Comparison of ENCODE assay signal across 8 mouse cellular contexts in the genomic region with DNA sequence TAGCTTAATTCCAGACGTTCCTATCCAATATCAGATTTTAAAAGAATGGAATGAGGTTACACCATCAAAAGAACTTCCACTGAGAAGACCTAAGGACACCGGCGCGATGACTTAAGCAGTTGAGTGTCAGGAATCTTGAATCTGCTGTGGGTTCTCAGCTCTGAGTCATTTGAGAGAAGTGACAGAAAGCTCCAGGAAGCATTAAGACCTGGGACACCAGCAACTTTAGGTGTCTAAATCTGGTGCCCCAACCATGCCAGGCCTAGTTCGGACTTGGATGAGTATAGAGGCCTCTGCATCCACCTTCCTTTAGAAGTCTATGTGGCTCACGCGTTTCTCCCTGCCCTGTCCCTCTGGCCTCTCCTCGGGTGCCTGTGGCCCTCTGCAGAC. TPM values are rescaled to one million over a fixed set of nuclear protein-coding genes. Genes with fewer than 3 reads are reported as not detected.
DNase-seq lines count a peak whose midpoint lies in the region; ATAC-seq lines count a peak whose summit lies in the region.

No protein-coding gene starts in this region.

- peaks cover 31% of the 10 kb centered on the region for H3K36me3 ChIP-seq in kidney, embryonic 14.5 days (ENCODE audit: control insufficient read depth, insufficient read depth, low read length)
- H3K36me3 ChIP-seq in hindbrain, embryonic 14.5 days (replicated peaks; ENCODE audit: control insufficient read depth, insufficient read depth) = peaks cover 33% of the 10 kb centered on the region
- H3K36me3 ChIP-seq in midbrain, embryonic 13.5 days = peaks cover 37% of the 10 kb centered on the region

- WGBS in kidney, embryonic 14.5 days = 20% methylated on average over 8 of the region's 8 CpGs
- WGBS in hindbrain, embryonic 14.5 days = 25% methylated on average over 8 of the region's 8 CpGs
- WGBS in midbrain, embryonic 13.5 days = 21% methylated on average over 8 of the region's 8 CpGs

- H3K27me3 ChIP-seq in kidney, embryonic 14.5 days (ENCODE audit: control insufficient read depth, insufficient read depth, low read length) = no peaks in the 10 kb centered on the region
- H3K27me3 ChIP-seq in hindbrain, embryonic 14.5 days (ENCODE audit: control insufficient read depth, insufficient read depth, low read length) = 0 out of 2 replicates have a peak, but pooled peaks cover 7% of the 10 kb centered on the region
- peaks cover 54% of the 10 kb centered on the region for H3K27me3 ChIP-seq in midbrain, embryonic 13.5 days

- peak overlapping the region; percentile 53 for H3K4me3 ChIP-seq in kidney, embryonic 14.5 days (ENCODE audit: low read length)
- peak overlapping the region; percentile 43 for H3K4me3 ChIP-seq in hindbrain, embryonic 14.5 days (replicated peaks; ENCODE audit: low read length)
- H3K4me3 ChIP-seq in midbrain, embryonic 13.5 days (replicated peaks) = peak overlapping the region; percentile 43

- no peak for DNase-seq in kidney, postnatal 25 days
- no peak for DNase-seq in hindbrain, embryonic 14.5 days (ENCODE audit: low spot score)
- no peak for DNase-seq in spleen, adult 18-20 months
- no peak for DNase-seq in c-Kit-positive CD71-positive TER-119-positive erythroid progenitor cells, embryonic 14.5 days (ENCODE audit: low spot score)

- no peaks in the 10 kb centered on the region for H3K9me3 ChIP-seq in kidney, embryonic 14.5 days (ENCODE audit: control insufficient read depth, low read length)
- H3K9me3 ChIP-seq in hindbrain, embryonic 14.5 days (ENCODE audit: control insufficient read depth, low read length) = no peaks in the 10 kb centered on the region
- no peaks in the 10 kb centered on the region for H3K9me3 ChIP-seq in midbrain, embryonic 13.5 days

- no peak for ATAC-seq in kidney, embryonic 14.5 days (ENCODE audit: low FRiP score, low TSS enrichment)
- peak; percentile 12 for ATAC-seq in activated CD4-positive, CD25-positive, alpha-beta regulatory T cell, adult 4 months
- ATAC-seq in hindbrain, embryonic 14.5 days (ENCODE audit: low FRiP score) = no peak
- no peak for ATAC-seq in midbrain, embryonic 13.5 days
- no peak for ATAC-seq in erythroid progenitor cell, adult 5-6 weeks (replicated peaks; ENCODE audit: low FRiP score, poor library complexity, severe bottlenecking)

- peaks cover 55% of the 10 kb centered on the region for H3K4me1 ChIP-seq in kidney, embryonic 14.5 days (ENCODE audit: control insufficient read depth, insufficient read depth, low read length)
- H3K4me1 ChIP-seq in hindbrain, embryonic 14.5 days (replicated peaks; ENCODE audit: control insufficient read depth, insufficient read depth, low read length) = peaks cover 31% of the 10 kb centered on the region
- peaks cover 48% of the 10 kb centered on the region for H3K4me1 ChIP-seq in midbrain, embryonic 13.5 days (replicated peaks)

- H3K9ac ChIP-seq in kidney, embryonic 14.5 days (ENCODE audit: low read depth, low read length) = peak overlapping the region; percentile 77
- peak overlapping the region; percentile 64 for H3K9ac ChIP-seq in hindbrain, embryonic 14.5 days
- peak overlapping the region; percentile 63 for H3K9ac ChIP-seq in midbrain, embryonic 13.5 days (replicated peaks)

- peak overlapping the region; percentile 83 for H3K4me2 ChIP-seq in kidney, embryonic 14.5 days (replicated peaks; ENCODE audit: low read depth, low read length)
- peak overlapping the region; percentile 75 for H3K4me2 ChIP-seq in hindbrain, embryonic 14.5 days (replicated peaks)
- peak overlapping the region; percentile 71 for H3K4me2 ChIP-seq in midbrain, embryonic 13.5 days (replicated peaks)

- peak overlapping the region; percentile 98 for H3K27ac ChIP-seq in kidney, embryonic 14.5 days (ENCODE audit: low read depth, low read length)
- no peak overlapping the region for H3K27ac ChIP-seq in hindbrain, embryonic 14.5 days
- no peak overlapping the region for H3K27ac ChIP-seq in midbrain, embryonic 13.5 days

RNA-seq across cellular contexts. Expression of gene Tns2, which starts 0.4 kb away (rescaled TPM):
- polyA plus RNA-seq in kidney, embryonic 14.5 days (2014; fragmentation: Nextera tagmentation; extraction: Ambion mirVana) = 39.1 and 46.6 TPM in 2 replicates
- polyA plus RNA-seq in activated CD4-positive, CD25-positive, alpha-beta regulatory T cell, adult 4 months (2017; shearing (Covaris generic)) = 1 to 10 TPM; 1.5 to 2.9 TPM
- 9.9 and 10.4 TPM in 2 replicates for polyA plus RNA-seq in hindbrain, embryonic 14.5 days (2014; fragmentation: Nextera tagmentation; extraction: Ambion mirVana)
- 6.1 and 6.9 TPM in 2 replicates for polyA plus RNA-seq in midbrain, embryonic 13.5 days (2015; fragmentation: Nextera tagmentation; extraction: Ambion mirVana)
- total RNA-seq in erythroid progenitor cell, adult 5-6 weeks (2015; ENCODE audit: low replicate concordance) = 0.36 TPM in 1 of 2 replicates, not detected in the other
- total RNA-seq in erythroid progenitor cell, adult 5-6 weeks (2017; ENCODE audit: low replicate concordance) = not detected in 2 replicates

RNA-seq across cellular contexts. Expression of gene Eif4b, which starts 26.2 kb away (rescaled TPM):
- 85.1 and 139 TPM in 2 replicates for polyA plus RNA-seq in kidney, embryonic 14.5 days (2014; fragmentation: Nextera tagmentation; extraction: Ambion mirVana)
- polyA plus RNA-seq in activated CD4-positive, CD25-positive, alpha-beta regulatory T cell, adult 4 months (2017; shearing (Covaris generic)) = 100 to 1,000 TPM in 1 of 2 experiments, 10 to 100 TPM in 1; 87.7 to 132 TPM
- polyA plus RNA-seq in hindbrain, embryonic 14.5 days (2014; fragmentation: Nextera tagmentation; extraction: Ambion mirVana) = 83.6 and 93.2 TPM in 2 replicates
- 89.9 and 91.2 TPM in 2 replicates for polyA plus RNA-seq in midbrain, embryonic 13.5 days (2015; fragmentation: Nextera tagmentation; extraction: Ambion mirVana)
- 34.2 and 49.9 TPM in 2 replicates for total RNA-seq in erythroid progenitor cell, adult 5-6 weeks (2015; ENCODE audit: low replicate concordance)
- total RNA-seq in erythroid progenitor cell, adult 5-6 weeks (2017; ENCODE audit: low replicate concordance) = 89.8 and 92.8 TPM in 2 replicates

RNA-seq across cellular contexts. Expression of gene Spryd3, which starts 36.3 kb away (rescaled TPM):
- polyA plus RNA-seq in kidney, embryonic 14.5 days (2014; fragmentation: Nextera tagmentation; extraction: Ambion mirVana) = 9.0 and 11.1 TPM in 2 replicates
- 10 to 100 TPM; 19.5 to 42.0 TPM for polyA plus RNA-seq in activated CD4-positive, CD25-positive, alpha-beta regulatory T cell, adult 4 months (2017; shearing (Covaris generic))
- polyA plus RNA-seq in hindbrain, embryonic 14.5 days (2014; fragmentation: Nextera tagmentation; extraction: Ambion mirVana) = 54.8 and 62.4 TPM in 2 replicates
- 38.0 and 38.5 TPM in 2 replicates for polyA plus RNA-seq in midbrain, embryonic 13.5 days (2015; fragmentation: Nextera tagmentation; extraction: Ambion mirVana)
- 2.5 and 5.4 TPM in 2 replicates for total RNA-seq in erythroid progenitor cell, adult 5-6 weeks (2015; ENCODE audit: low replicate concordance)
- 2.3 and 16.0 TPM in 2 replicates for total RNA-seq in erythroid progenitor cell, adult 5-6 weeks (2017; ENCODE audit: low replicate concordance)

RNA-seq across cellular contexts. Expression of gene Igfbp6, which starts 44.4 kb away (rescaled TPM):
- polyA plus RNA-seq in kidney, embryonic 14.5 days (2014; fragmentation: Nextera tagmentation; extraction: Ambion mirVana) = 24.0 and 27.1 TPM in 2 replicates
- under 1 TPM in 1 of 2 experiments, not detected in 1; 0.81 TPM for polyA plus RNA-seq in activated CD4-positive, CD25-positive, alpha-beta regulatory T cell, adult 4 months (2017; shearing (Covaris generic))
- polyA plus RNA-seq in hindbrain, embryonic 14.5 days (2014; fragmentation: Nextera tagmentation; extraction: Ambion mirVana) = 1.8 and 1.9 TPM in 2 replicates
- 0.72 and 0.81 TPM in 2 replicates for polyA plus RNA-seq in midbrain, embryonic 13.5 days (2015; fragmentation: Nextera tagmentation; extraction: Ambion mirVana)
- not detected in 2 replicates for total RNA-seq in erythroid progenitor cell, adult 5-6 weeks (2015; ENCODE audit: low replicate concordance)
- total RNA-seq in erythroid progenitor cell, adult 5-6 weeks (2017; ENCODE audit: low replicate concordance) = not detected in 2 replicates

RNA-seq across cellular contexts. Expression of gene Soat2, which starts 50.6 kb away (rescaled TPM):
- polyA plus RNA-seq in kidney, embryonic 14.5 days (2014; fragmentation: Nextera tagmentation; extraction: Ambion mirVana) = 0.11 and 0.28 TPM in 2 replicates
- polyA plus RNA-seq in activated CD4-positive, CD25-positive, alpha-beta regulatory T cell, adult 4 months (2017; shearing (Covaris generic)) = 1 to 10 TPM; 1.2 to 1.5 TPM
- 0.13 TPM in 1 of 2 replicates, not detected in the other for polyA plus RNA-seq in hindbrain, embryonic 14.5 days (2014; fragmentation: Nextera tagmentation; extraction: Ambion mirVana)
- polyA plus RNA-seq in midbrain, embryonic 13.5 days (2015; fragmentation: Nextera tagmentation; extraction: Ambion mirVana) = not detected in 2 replicates
- total RNA-seq in erythroid progenitor cell, adult 5-6 weeks (2015; ENCODE audit: low replicate concordance) = 1.1 and 5.0 TPM in 2 replicates
- 1.0 and 1.7 TPM in 2 replicates for total RNA-seq in erythroid progenitor cell, adult 5-6 weeks (2017; ENCODE audit: low replicate concordance)
